Mouse (Mus musculus): ENCODE results near the gene Olfr1022.

DNA sequence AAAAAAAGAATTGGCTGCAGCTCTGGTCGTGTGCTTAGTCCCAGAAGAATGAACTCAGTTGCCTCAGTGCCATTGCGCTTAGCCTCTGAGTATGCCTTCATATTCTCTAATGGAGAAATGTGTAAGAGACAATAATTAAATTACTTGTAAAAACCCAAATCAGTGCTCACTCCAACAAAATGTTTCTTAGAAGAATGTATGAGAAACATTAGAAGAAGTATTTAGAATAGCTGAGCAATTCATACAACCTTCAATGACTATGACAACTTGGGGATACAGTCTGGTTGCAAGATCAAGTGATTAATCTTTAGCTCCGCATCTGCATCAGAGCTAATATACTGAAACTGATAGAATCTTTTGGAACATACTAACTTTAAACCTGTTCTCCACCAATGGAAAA, 36.6 kb downstream of the Olfr1022 start, which contains the start of gene Olfr1024:
- no peak for TF ChIP-seq POLR2A (IDR thresholded peaks at IDR 0.05; ENCODE audit: insufficient read length, low read depth)
- TF ChIP-seq MAX (IDR thresholded peaks at IDR 0.05; ENCODE audit: low read depth) = no peak
- TF ChIP-seq MYOG (IDR thresholded peaks at IDR 0.05; ENCODE audit: control insufficient read depth in 1 of 3, insufficient read depth in 1 of 3, insufficient read length in 2 of 3, low read depth in 2 of 3) = no peak
- TF ChIP-seq POLR2AphosphoS2 (IDR thresholded peaks at IDR 0.05; ENCODE audit: insufficient read length, low read depth) = no peak
- no peak for TF ChIP-seq USF1 (IDR thresholded peaks at IDR 0.05; ENCODE audit: low read depth)
- no peak for TF ChIP-seq TCF12 (IDR thresholded peaks at IDR 0.05; ENCODE audit: insufficient read depth, poor library complexity, severe bottlenecking)
- TF ChIP-seq TCF3 (IDR thresholded peaks at IDR 0.05; ENCODE audit: insufficient read length, low read depth) = no peak
- no peak for TF ChIP-seq E2F4 (IDR thresholded peaks at IDR 0.05; ENCODE audit: insufficient read depth)
- TF ChIP-seq CEBPB (IDR thresholded peaks at IDR 0.05; ENCODE audit: insufficient read depth, poor library complexity, severe bottlenecking) = no peak
- TF ChIP-seq SRF (IDR thresholded peaks at IDR 0.05; ENCODE audit: control insufficient read depth, insufficient read length, low read depth) = no peak
- TF ChIP-seq MYOD1 (IDR thresholded peaks at IDR 0.05; ENCODE audit: control insufficient read depth in 1 of 3, insufficient read length in 2 of 3, low read depth in 2 of 3) = no peak

Data from myocyte (in vitro differentiated cells).